Mouse (Mus musculus) kidney, embryonic 14.5 days (tissue): ENCODE data around the gene Lsm7. TPM values are rescaled to one million over a fixed set of nuclear protein-coding genes. Genes with fewer than 3 reads are reported as not detected.

ENCODE experiments used
- ATAC-seq: fragments of 200-750 bp; cut with Nextera tagmentation; 2 replicates; pipeline ENCODE4 v1.8.0; 2017; ENCODE audit warnings: moderate number of reproducible peaks, mild to moderate bottlenecking, moderate TSS enrichment, moderate library complexity; ENCODE audit not compliant: low FRiP score, low TSS enrichment
- H3K27ac ChIP-seq: fragments of 300-500 bp; sonication (generic); 2 replicates; pipeline ENCODE4 v1.5.1; 2014; ENCODE audit warnings: low read depth, mild to moderate bottlenecking, low read length, moderate library complexity, mixed read lengths
- H3K27me3 ChIP-seq: fragments of 300-500 bp; sonication (generic); 2 replicates; pipeline ENCODE4 v1.6.1; 2014; ENCODE audit warnings: mild to moderate bottlenecking, low read length; ENCODE audit not compliant: control insufficient read depth, insufficient read depth
- H3K36me3 ChIP-seq: fragments of 300-500 bp; sonication (generic); 2 replicates; pipeline ENCODE4 v1.6.1; 2014; ENCODE audit warnings: low read length, mixed read lengths; ENCODE audit not compliant: control insufficient read depth, insufficient read depth
- H3K4me1 ChIP-seq: fragments of 300-500 bp; sonication (generic); 2 replicates; pipeline ENCODE4 v1.6.1; 2014; ENCODE audit warnings: low read length, mixed read lengths; ENCODE audit not compliant: control insufficient read depth, insufficient read depth
- H3K4me2 ChIP-seq: fragments of 300-500 bp; sonication (generic); replicated peaks from 2 replicates; pipeline ENCODE4 v1.6.1; 2014; ENCODE audit warnings: low read depth, mild to moderate bottlenecking, low read length
- H3K4me3 ChIP-seq: fragments of 300-500 bp; sonication (generic); 2 replicates; pipeline ENCODE4 v1.5.1; 2014; ENCODE audit warnings: mild to moderate bottlenecking, low read length
- H3K9ac ChIP-seq: fragments of 300-500 bp; sonication (generic); 2 replicates; pipeline ENCODE4 v1.6.1; 2014; ENCODE audit warnings: low read depth, mild to moderate bottlenecking, low read length, moderate library complexity
- H3K9me3 ChIP-seq: fragments of 300-500 bp; sonication (generic); 2 replicates; pipeline ENCODE4 v1.6.1; 2016; ENCODE audit warnings: low read length; ENCODE audit not compliant: control insufficient read depth
- WGBS: fragments of 180-500 bp; shearing (Covaris S2); extraction: QIAGEN DNeasy Blood & Tissue Kit; methylation state at CpG from one replicate; pipeline ENCODE4 v1.1.7; 2014; 5-methylcytosine and 5-hydroxymethylcytosine counted together
- polyA plus RNA-seq: library from polyadenylated mRNA; unstranded; fragments of >200 nt; fragmentation: Nextera tagmentation; extraction: Ambion mirVana; gene quantifications from 2 replicates; pipeline ENCODE4 v1.2.1, GENCODE M21; 2014

The Lsm7 gene
- polyA plus RNA-seq, 1 experiment from 2014 or later: 365 TPM

DNA sequence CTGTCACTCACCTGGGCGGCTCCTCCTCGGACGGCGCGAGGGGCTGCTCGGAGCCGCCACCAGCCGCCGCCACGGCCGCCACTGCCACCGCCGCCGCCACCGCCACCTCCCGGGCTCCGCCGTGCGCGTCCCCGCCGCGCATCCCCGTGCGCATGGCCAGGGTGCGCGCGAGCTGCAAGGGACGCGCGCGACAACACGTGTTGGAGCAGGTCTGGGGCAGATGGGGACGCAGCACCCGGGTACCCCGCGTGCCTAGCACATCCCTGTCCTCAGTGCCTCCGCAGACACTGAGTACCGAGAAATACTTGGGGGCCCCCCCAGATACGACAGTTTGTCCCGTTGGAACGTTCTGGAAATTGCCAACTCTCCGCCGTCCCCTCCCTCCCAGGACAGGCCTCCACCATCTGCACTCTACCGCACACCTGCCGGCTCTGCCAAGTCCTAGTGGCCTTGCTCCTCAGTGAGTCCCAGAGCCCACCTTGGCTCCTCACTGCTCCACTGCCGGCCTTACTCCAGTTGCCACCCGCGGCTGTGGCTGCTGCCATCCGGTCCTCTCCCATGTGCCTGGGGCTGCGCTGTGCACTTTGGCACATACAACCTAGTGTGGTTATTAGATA lies 11.0 kb downstream of the Lsm7 start, which contains the start of gene Lingo3:
Gene Lingo3 (minus strand): TSS at position 109 of the 617 bp plus-strand sequence.
- no peak within 1 kb of the TSS for H3K27ac ChIP-seq
- no peak; the same call in none of the 2 replicates for ATAC-seq
- no peaks in the 10 kb centered on the region for H3K36me3 ChIP-seq
- no peaks in the 10 kb centered on the region for H3K9me3 ChIP-seq
- peak within 1 kb of the TSS; percentile 87 for H3K4me2 ChIP-seq
- peak within 1 kb of the TSS; percentile 55 for H3K9ac ChIP-seq
- peaks cover 43% of the 10 kb centered on the region for H3K27me3 ChIP-seq
- 5% methylated on average over 27 of the region's 51 CpGs for WGBS
- peak within 1 kb of the TSS; percentile 47 for H3K4me3 ChIP-seq
- peaks cover 9% of the 10 kb centered on the region for H3K4me1 ChIP-seq

DNA sequence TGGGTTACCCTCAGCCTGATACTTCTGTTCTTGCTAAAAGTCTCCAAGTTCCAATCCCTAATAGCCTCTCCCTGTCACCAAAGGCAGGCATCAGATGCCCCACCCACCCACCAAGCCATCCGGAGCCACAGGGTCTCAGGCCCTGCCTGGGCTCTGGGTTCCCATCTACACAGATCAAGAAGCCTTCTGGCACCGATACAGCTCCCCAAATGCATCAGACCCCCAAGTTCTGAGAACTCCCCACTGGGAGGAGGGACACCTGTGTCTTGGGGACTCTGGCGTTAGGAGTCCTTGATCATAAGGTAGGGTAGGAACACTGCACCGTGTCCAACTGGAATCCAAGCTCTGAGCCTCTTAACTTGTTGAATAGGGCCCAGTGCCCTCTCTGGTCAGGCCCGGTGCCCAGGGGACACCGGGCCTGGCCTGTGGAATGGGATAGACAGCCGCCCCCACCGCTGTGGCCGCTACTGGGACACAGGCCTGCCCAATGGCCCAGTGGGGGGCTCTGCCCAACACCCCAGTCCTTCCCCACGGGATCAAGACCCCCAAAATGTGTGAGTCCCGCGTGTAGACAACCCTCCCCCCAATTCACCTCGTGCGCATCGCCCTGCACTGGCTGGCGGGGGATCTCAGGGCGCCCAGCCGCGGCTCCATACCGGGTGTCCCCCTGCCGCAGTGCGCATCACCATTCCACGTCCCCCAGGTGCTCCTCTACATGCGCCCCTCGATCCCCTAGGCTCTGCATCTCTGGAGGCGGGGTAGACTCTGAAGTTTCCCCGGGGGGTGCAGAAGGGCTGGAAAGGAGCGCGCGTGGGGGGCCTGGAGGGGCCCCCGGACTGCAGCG lies 11.7 kb downstream of the Lsm7 start:
- Histone ChIP-seq H3K4me1 (peaks cover 9% of the 10 kb centered on the region), H3K4me2 (peak overlapping the region; percentile 87), H3K9me3 (no peaks in the 10 kb centered on the region), H3K4me3 (peak overlapping the region; percentile 47), H3K36me3 (no peaks in the 10 kb centered on the region), H3K27ac (no peak overlapping the region), H3K9ac (peak overlapping the region; percentile 55), H3K27me3 (peaks cover 45% of the 10 kb centered on the region)
- WGBS: 11% methylated on average over 32 of the region's 32 CpGs
- no peak; the same call in 1 of the 2 replicates for ATAC-seq

DNA sequence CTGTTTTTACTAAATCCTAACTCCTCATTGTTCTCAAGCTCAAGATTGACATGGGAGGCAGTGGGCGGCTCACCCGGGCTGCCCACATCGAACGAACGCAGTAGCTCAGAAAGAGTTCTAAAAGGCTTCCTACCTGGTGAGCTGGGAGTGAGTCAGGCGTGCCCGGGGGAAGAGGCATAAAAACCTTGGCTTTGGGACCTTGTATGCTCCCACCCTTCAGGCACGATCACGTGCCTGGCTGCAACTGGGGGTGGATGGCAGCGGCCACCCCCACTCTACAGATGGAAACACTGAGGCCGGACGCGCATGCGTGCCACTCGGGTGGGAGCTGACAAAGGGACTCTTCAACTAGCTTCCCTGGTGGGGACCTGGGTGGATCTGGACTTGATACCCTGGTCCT lies 12.7 kb downstream of the Lsm7 start:
- H3K4me1 ChIP-seq: peaks cover 9% of the 10 kb centered on the region
- H3K36me3 ChIP-seq: no peaks in the 10 kb centered on the region
- H3K9ac ChIP-seq: no peak overlapping the region
- WGBS: 76% methylated on average over 15 of the region's 15 CpGs
- no peak overlapping the region for H3K27ac ChIP-seq
- ATAC-seq: no peak
- H3K9me3 ChIP-seq: no peaks in the 10 kb centered on the region
- H3K4me3 ChIP-seq: no peak overlapping the region
- peaks cover 45% of the 10 kb centered on the region for H3K27me3 ChIP-seq
- H3K4me2 ChIP-seq: no peak overlapping the region

DNA sequence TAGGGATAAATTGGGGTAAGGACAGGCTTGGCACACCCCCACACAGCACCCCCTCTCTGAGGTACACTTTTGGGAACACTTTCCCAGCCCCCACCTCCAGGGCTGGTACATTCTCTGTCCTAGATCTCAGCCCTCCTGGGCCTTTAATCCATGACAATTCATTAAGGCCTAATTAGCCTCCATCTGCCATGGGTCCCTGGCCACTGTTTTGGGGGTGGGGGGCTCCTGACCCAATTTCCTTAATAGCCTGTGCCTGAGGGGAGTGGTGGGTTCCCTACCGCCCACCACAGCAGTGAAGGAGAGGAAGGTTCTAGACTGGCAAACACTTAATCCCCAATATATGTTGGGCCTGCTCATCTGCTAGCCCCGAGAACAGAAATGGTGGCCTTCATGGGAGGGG lies 13.3 kb downstream of the Lsm7 start:
- Histone ChIP-seq H3K9ac (no peak overlapping the region), H3K27me3 (peaks cover 48% of the 10 kb centered on the region)

DNA sequence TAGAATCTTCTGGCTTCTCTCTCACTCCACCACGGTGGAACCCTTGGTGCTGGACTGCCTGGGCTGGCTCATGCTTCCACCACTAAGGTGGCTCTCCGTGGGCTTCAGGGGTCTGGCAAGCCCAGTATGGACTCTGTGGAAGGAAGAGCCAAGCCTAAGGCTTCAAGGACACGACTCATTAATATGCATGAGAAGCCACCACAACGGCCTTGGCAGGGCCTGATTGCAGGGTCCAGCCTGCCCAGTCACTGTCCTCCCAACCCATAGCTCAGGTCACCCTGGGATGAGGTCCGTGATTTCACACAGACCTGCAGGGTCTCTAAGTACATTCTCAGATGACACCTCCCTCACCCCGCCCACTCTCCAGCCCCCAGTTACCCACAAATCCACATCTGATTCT lies 15.2 kb downstream of the Lsm7 start:
- H3K4me3 ChIP-seq: no peak overlapping the region
- H3K9ac ChIP-seq: no peak overlapping the region
- WGBS: 51% methylated on average over 6 of the region's 6 CpGs
- H3K36me3 ChIP-seq: no peaks in the 10 kb centered on the region
- H3K4me2 ChIP-seq: no peak overlapping the region
- peaks cover 4% of the 10 kb centered on the region for H3K9me3 ChIP-seq
- H3K27ac ChIP-seq: no peak overlapping the region
- H3K27me3 ChIP-seq: peaks cover 54% of the 10 kb centered on the region
- ATAC-seq: no peak
- H3K4me1 ChIP-seq: peaks cover 9% of the 10 kb centered on the region

More for the DNA sequence above, 13.3 kb downstream of the Lsm7 start:
- Histone ChIP-seq H3K4me3 (no peak overlapping the region), H3K36me3 (no peaks in the 10 kb centered on the region), H3K27ac (no peak overlapping the region), H3K4me2 (no peak overlapping the region), H3K9me3 (no peaks in the 10 kb centered on the region), H3K4me1 (peaks cover 9% of the 10 kb centered on the region)
- 78% methylated on average over 2 of the region's 2 CpGs for WGBS
- no peak for ATAC-seq

DNA sequence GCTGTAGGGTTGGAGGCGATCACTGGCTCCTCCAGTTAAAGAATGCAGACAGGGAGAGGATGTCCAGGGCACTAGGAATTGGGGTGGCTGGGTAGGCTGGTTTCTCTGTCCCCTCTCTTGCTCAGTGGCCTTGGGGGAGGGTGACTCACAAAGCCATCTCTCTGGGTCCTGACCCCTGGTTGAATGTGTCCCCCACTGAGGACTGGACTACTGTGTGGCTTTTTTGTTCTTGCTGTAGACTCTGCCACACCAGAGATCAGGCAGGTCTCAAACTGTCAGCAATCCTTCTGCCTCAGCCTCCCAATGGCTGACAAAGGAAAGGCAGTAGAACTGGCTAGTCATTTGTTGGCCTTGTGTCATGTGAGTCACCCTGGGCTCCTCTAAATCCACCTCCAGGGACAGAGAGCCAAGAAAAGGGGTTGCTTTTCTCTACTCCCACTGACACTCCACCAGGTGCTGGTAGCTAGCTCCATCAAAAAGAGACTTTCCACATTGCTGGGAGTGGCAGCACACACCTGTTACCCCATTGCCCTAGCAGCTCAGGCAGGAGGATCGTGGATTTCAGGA lies 16.6 kb downstream of the Lsm7 start:
- Histone ChIP-seq H3K27ac (no peak overlapping the region), H3K27me3 (peaks cover 54% of the 10 kb centered on the region)

DNA sequence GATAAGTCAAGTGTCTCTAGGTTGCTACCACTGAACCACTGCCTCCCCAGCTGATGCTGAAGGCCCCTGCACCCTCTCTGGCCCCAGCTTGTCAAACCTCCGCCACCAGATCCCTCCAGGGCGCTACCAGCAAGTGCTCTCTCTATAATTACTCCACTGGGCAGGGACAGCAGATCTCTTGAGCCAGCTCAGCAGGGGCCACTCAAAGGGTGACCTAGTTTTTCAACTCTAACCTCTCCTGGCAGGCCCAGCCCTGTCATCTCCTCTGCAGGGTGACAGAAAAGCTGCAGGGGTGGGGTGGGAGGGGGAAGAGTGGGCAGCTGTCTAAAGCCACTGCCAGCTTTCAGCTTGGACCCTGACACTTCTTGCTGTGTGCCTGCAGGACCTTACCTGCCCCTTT lies 17.2 kb downstream of the Lsm7 start:
- H3K9ac ChIP-seq: no peak overlapping the region
- H3K9me3 ChIP-seq: peaks cover 11% of the 10 kb centered on the region
- H3K36me3 ChIP-seq: no peaks in the 10 kb centered on the region
- H3K27ac ChIP-seq: no peak overlapping the region
- H3K4me3 ChIP-seq: no peak overlapping the region
- H3K4me2 ChIP-seq: no peak overlapping the region
- H3K4me1 ChIP-seq: no peaks in the 10 kb centered on the region
- peaks cover 51% of the 10 kb centered on the region for H3K27me3 ChIP-seq
- ATAC-seq: no peak
- WGBS: 20% methylated on average over 2 of the region's 2 CpGs

More for the DNA sequence above, 16.6 kb downstream of the Lsm7 start:
- Histone ChIP-seq H3K4me2 (no peak overlapping the region), H3K9ac (no peak overlapping the region), H3K36me3 (no peaks in the 10 kb centered on the region), H3K9me3 (peaks cover 11% of the 10 kb centered on the region), H3K4me1 (peaks cover under 1% of the 10 kb centered on the region; the same call in 1 of the 2 replicates), H3K4me3 (no peak overlapping the region)
- ATAC-seq: no peak
- 53% methylated on average over 2 of the region's 2 CpGs for WGBS

DNA sequence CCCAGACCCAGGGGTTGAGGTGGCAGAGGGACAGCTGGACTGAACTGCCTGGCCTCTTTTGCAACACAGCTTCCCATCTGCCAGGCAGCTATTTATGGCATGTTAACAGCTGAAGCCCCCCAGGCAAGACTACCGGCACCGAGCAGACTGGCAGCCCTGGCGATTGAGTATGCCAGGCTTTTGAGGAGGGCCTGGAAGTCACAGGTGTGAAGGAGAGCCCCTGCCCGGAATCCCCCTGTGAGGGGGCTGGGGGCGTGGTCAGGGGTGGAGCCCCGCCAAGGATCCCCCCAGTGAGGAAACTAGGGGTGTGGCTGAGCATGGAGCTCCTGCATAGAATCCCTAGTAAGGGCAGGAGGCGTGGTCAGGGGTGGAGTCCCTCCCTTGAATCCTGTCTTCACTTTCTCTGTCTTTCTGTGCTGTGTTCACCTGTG lies 18.0 kb downstream of the Lsm7 start:
- Histone ChIP-seq H3K9me3 (peaks cover 11% of the 10 kb centered on the region), H3K4me2 (no peak overlapping the region), H3K9ac (no peak overlapping the region), H3K27ac (no peak overlapping the region), H3K36me3 (no peaks in the 10 kb centered on the region), H3K4me1 (no peaks in the 10 kb centered on the region), H3K4me3 (no peak overlapping the region), H3K27me3 (peaks cover 42% of the 10 kb centered on the region)
- no peak for ATAC-seq
- WGBS: 51% methylated on average over 7 of the region's 7 CpGs

DNA sequence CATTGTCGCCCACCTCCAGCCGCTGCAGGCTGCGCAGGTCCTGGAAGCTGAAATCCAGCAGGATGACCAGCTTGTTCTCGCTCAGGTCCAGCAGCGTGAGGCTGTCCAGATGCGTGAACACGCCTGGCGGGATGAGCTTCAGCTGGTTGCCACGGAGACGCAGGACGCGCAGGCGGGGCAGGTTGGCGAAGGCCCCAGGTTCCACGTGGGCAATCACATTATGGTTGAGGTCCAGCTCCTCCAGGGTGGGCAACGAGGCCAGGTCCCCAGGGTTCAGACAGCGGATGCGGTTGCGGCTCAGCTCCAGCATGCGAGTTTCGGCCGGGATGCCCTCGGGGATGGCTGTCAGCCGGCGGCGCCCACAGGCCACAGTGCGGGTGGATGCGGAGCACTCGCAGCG lies 19.4 kb downstream of the Lsm7 start:
- H3K4me1 ChIP-seq: peaks cover 7% of the 10 kb centered on the region
- no peak overlapping the region for H3K4me2 ChIP-seq
- no peak for ATAC-seq
- H3K9me3 ChIP-seq: peaks cover 11% of the 10 kb centered on the region
- WGBS: 59% methylated on average over 30 of the region's 30 CpGs
- H3K9ac ChIP-seq: no peak overlapping the region
- peaks cover 39% of the 10 kb centered on the region for H3K27me3 ChIP-seq
- peaks cover 3% of the 10 kb centered on the region; the same call in 1 of the 2 replicates for H3K36me3 ChIP-seq
- H3K4me3 ChIP-seq: no peak overlapping the region
- no peak overlapping the region for H3K27ac ChIP-seq
